Mouse (Mus musculus) monocyte, adult 59 days (primary cell): ENCODE results near the gene Ctr9. TPM values are rescaled to one million over a fixed set of nuclear protein-coding genes. Genes with fewer than 3 reads are reported as not detected.

Experiments
- total RNA-seq, 2 experiments: library from RNA; stranded (reverse); gene quantifications; one replicate each; pipeline ENCODE4 v1.2.4; 2023

Ctr9 gene
- 10 to 100 TPM; 39.1 to 45.9 TPM for total RNA-seq

DNA sequence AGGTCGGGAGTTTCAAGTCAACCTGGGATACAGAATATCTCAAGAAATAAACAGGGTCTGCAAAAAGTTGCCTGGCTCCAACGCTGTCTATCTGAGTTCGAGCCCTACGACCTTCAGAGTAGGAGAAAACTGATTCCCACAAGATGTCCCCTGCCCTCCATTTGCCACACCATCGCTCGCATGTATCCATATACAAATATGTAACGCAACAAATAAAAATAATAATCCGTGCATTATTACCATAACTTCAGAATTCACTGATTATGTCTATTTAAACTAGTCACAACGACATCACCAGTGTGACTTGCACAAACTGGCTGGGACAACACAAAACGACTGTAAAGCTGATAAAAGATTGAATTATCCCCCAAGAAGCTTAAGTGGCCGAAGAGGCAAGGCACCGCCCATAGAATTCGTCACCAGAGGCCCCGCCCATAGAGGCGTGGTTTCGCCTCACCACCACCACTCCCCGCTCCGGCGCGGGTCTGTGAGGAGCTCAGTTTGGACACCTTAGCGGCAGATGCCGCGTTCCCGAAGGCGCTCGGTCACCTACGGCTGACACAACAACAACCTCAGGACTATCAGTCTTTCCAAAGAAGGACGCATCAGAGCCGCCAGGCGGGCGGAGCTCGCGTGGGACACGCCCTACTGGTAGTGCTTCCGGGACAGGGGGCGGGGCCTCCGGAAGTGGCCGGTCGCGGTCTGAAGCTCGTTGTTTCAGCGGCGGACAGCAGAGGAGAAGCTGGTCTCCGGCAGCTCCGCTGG, at the start of gene Ctr9:
Ctr9 (plus strand) TSS at position 671 of the 765 bp plus-strand sequence.

DNA sequence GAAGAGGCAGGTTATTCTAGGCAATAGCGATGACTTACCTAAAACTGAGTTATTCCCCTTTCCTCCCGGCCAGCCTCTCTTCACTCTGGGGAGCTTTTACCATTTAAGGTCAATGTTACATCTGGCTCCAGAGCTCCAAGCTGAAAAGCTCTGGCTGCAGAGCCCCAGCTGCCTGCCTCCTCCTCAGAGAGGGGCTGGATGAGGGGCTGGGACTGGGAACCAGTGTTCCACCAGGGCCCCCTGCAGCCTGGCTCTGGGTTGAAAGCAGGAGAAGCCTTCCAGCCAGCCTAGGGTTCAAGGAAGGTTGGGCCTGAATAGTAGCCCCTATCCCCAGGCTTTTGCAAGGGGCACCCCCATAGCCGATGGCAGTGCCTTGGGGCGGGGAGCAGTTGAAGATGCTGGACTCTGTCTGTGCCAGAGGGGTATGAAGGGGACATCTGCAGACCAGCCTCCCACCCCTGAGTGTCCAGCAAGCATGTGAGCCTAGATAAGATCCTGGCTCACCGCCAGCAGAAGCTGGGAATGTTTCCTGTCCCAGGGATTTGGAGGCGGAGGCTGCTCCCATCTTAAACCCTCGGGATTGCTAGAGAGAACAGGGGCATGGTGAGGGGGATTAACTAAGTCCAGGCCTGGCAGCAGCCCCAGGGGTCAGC, 46.6 kb upstream of the Ctr9 start, which contains the start of gene Mrvi1:
Mrvi1 (minus strand) TSS at position 409 of the 653 bp plus-strand sequence.

GRCm38 (mm10) chr7:111082822-111083732, 54.3 kb downstream of the Ctr9 start, which contains the start of gene Eif4g2:
TSS of gene Eif4g2 (minus strand) at chr7:111083030.

Other genes with a start within 250 kb of the Ctr9 start
- gene Rnf141, start 184.5 kb upstream of the Ctr9 start, total RNA-seq, result 10 to 100 TPM; 29.5 to 35.3 TPM
- gene Lyve1, start 165.7 kb upstream of the Ctr9 start, total RNA-seq, result under 1 TPM; 0.21 to 0.43 TPM
- under 1 TPM in 1 of 2 experiments, not detected in 1; 0.30 TPM for gene Mrvi1, start 46.5 kb upstream of the Ctr9 start, total RNA-seq
- 100 to 1,000 TPM; 984 to 989 TPM for gene Eif4g2, start 54.1 kb downstream of the Ctr9 start, total RNA-seq